Mouse (Mus musculus): ENCODE data around the gene Fam168a. TPM values are rescaled to one million over a fixed set of nuclear protein-coding genes. Genes with fewer than 3 reads are reported as not detected.

Gene Fam168a
- total and polyA plus RNA-seq, 3 experiments: 3.1 to 19.2 TPM; not detected in 1

GRCm38 (mm10) chr7:100815900-100816570, 109.6 kb downstream of the Fam168a start:
- Histone ChIP-seq H3K9me3 (replicated peaks; ENCODE audit: insufficient read depth, low read length) (no peaks in the 10 kb centered on the region), H3K27ac (ENCODE audit: control insufficient read depth, low read depth, low read length) (no peak overlapping the region), H3K27me3 (ENCODE audit: control insufficient read depth in 1 of 2, insufficient read depth in 2 of 2, low read length in 2 of 2) (no peaks in the 10 kb centered on the region), H3K9ac (ENCODE audit: control insufficient read depth, low read depth, low read length, poor library complexity, severe bottlenecking) (no peak overlapping the region), H3K4me1 (ENCODE audit: control insufficient read depth in 1 of 2, insufficient read depth in 2 of 2, low read length in 2 of 2) (no peaks in the 10 kb centered on the region), H3K4me3 (ENCODE audit: control insufficient read depth in 1 of 2, insufficient read depth in 1 of 2, low read depth in 2 of 2, low read length in 2 of 2) (no peak overlapping the region), H3K79me2 (ENCODE audit: control insufficient read depth, insufficient read depth, low read length, poor library complexity) (no peaks in the 10 kb centered on the region), H3K36me3 (ENCODE audit: control insufficient read depth in 1 of 2, insufficient read depth in 2 of 2, low read length in 2 of 2) (no peaks in the 10 kb centered on the region)
- TF ChIP-seq MEF2A (IDR thresholded peaks at IDR 0.05; ENCODE audit: extremely low read depth, insufficient replicate concordance, low read depth, low read length, poor library complexity, severe bottlenecking) (no peak), TCF12 (IDR thresholded peaks at IDR 0.05; ENCODE audit: low read depth, low read length) (no peak), ELF1 (IDR thresholded peaks at IDR 0.05; ENCODE audit: low read depth, low read length) (no peak), TBP (IDR thresholded peaks at IDR 0.05; ENCODE audit: low read depth, low read length) (no peak), NRF1 (IDR thresholded peaks at IDR 0.05; ENCODE audit: insufficient read depth, low read depth, low read length, poor library complexity, severe bottlenecking) (no peak), GABPA (IDR thresholded peaks at IDR 0.05; ENCODE audit: low read depth, low read length) (no peak), SIN3A (IDR thresholded peaks at IDR 0.05; ENCODE audit: low read length) (no peak), KAT2A (conservative IDR thresholded peaks at IDR 0.05; ENCODE audit: low read depth, low read length) (no peak), ZC3H11A (IDR thresholded peaks at IDR 0.05; ENCODE audit: low read depth, low read length) (no peak), TAL1 (IDR thresholded peaks at IDR 0.05; ENCODE audit: low read length) (no peak), CTCF (IDR thresholded peaks at IDR 0.05 in 2 of 3, conservative IDR thresholded peaks at IDR 0.05 in 1 of 3; ENCODE audit: control insufficient read depth in 1 of 3, insufficient read depth in 1 of 3, low read depth in 2 of 3, low read length in 3 of 3, poor library complexity in 1 of 3, severe bottlenecking in 1 of 3) (no peak), JUND (IDR thresholded peaks at IDR 0.05; ENCODE audit: low read depth, low read length) (no peak), EP300 (IDR thresholded peaks at IDR 0.05; ENCODE audit: low read depth in 1 of 2, low read length in 2 of 2) (no peak), CHD1 (IDR thresholded peaks at IDR 0.05; ENCODE audit: low read depth, low read length) (no peak)
- no peak for DNase-seq (ENCODE audit: low read depth, low spot score)

- Histone ChIP-seq H3K9me3 (replicated peaks; ENCODE audit: insufficient read depth, low read length) (no peaks in the 10 kb centered on the region), H3K27ac (ENCODE audit: control insufficient read depth, low read depth, low read length) (no peak overlapping the region), H3K27me3 (ENCODE audit: control insufficient read depth in 1 of 2, insufficient read depth in 2 of 2, low read length in 2 of 2) (no peaks in the 10 kb centered on the region), H3K4me1 (ENCODE audit: control insufficient read depth in 1 of 2, insufficient read depth in 2 of 2, low read length in 2 of 2) (no peaks in the 10 kb centered on the region), H3K4me3 (ENCODE audit: control insufficient read depth in 1 of 2, insufficient read depth in 1 of 2, low read depth in 2 of 2, low read length in 2 of 2) (no peak overlapping the region), H3K36me3 (ENCODE audit: control insufficient read depth in 1 of 2, insufficient read depth in 2 of 2, low read length in 2 of 2) (no peaks in the 10 kb centered on the region), H3K9ac (ENCODE audit: control insufficient read depth, low read depth, low read length, poor library complexity, severe bottlenecking) (no peak overlapping the region), H3K79me2 (ENCODE audit: control insufficient read depth, insufficient read depth, low read length, poor library complexity) (no peaks in the 10 kb centered on the region)
- DNase-seq (ENCODE audit: low read depth, low spot score): no peak
- TF ChIP-seq USF2 (IDR thresholded peaks at IDR 0.05; ENCODE audit: borderline replicate concordance in 1 of 2, insufficient read depth in 1 of 2, low read depth in 1 of 2, low read length in 2 of 2) (no peak), MXI1 (IDR thresholded peaks at IDR 0.05; ENCODE audit: low read depth, low read length) (no peak), RCOR1 (IDR thresholded peaks at IDR 0.05; ENCODE audit: low read depth, low read length) (no peak), HCFC1 (IDR thresholded peaks at IDR 0.05; ENCODE audit: low read depth, low read length) (no peak), GATA1 (IDR thresholded peaks at IDR 0.05; ENCODE audit: low read depth, low read length) (no peak), TBP (IDR thresholded peaks at IDR 0.05; ENCODE audit: low read depth, low read length) (no peak), MYC (IDR thresholded peaks at IDR 0.05; ENCODE audit: low read depth, low read length) (no peak), CHD1 (IDR thresholded peaks at IDR 0.05; ENCODE audit: low read depth, low read length) (no peak), E2F4 (IDR thresholded peaks at IDR 0.05; ENCODE audit: borderline replicate concordance, low read depth, low read length) (no peak), POLR2AphosphoS2 (IDR thresholded peaks at IDR 0.05; ENCODE audit: low read length) (no peak), CTCF (IDR thresholded peaks at IDR 0.05 in 2 of 3, conservative IDR thresholded peaks at IDR 0.05 in 1 of 3; ENCODE audit: control insufficient read depth in 1 of 3, insufficient read depth in 1 of 3, low read depth in 2 of 3, low read length in 3 of 3, poor library complexity in 1 of 3, severe bottlenecking in 1 of 3) (no peak), MEF2A (IDR thresholded peaks at IDR 0.05; ENCODE audit: extremely low read depth, insufficient replicate concordance, low read depth, low read length, poor library complexity, severe bottlenecking) (no peak), CHD2 (IDR thresholded peaks at IDR 0.05; ENCODE audit: low read length) (no peak), ELF1 (IDR thresholded peaks at IDR 0.05; ENCODE audit: low read depth, low read length) (no peak), ZC3H11A (IDR thresholded peaks at IDR 0.05; ENCODE audit: low read depth, low read length) (no peak), RAD21 (IDR thresholded peaks at IDR 0.05; ENCODE audit: low read depth, low read length) (no peak), POLR2A (IDR thresholded peaks at IDR 0.05; ENCODE audit: control insufficient read depth in 1 of 2, insufficient read depth in 1 of 2, low read depth in 1 of 2, low read length in 2 of 2, poor library complexity in 1 of 2) (no peak), UBTF (IDR thresholded peaks at IDR 0.05; ENCODE audit: borderline replicate concordance, insufficient read depth, low read depth, low read length) (no peak)
These were observed 110.5 kb downstream of the Fam168a start for GRCm38 (mm10) chr7:100816759-100817441.
